Mouse (Mus musculus) G1E (cell line): ENCODE measurements around the gene Cib1.

ENCODE experiments used
- CTCF ChIP-seq: IDR thresholded peaks from 2 replicates; pipeline ENCODE4 v1.5.1; 2012; ENCODE audit warnings: low read depth, low read length, inconsistent platforms, mixed read lengths
- GATA1 ChIP-seq: IDR thresholded peaks from 2 replicates; pipeline ENCODE4 v1.6.1; 2012; ENCODE audit warnings: borderline replicate concordance, low read length, inconsistent platforms, mixed read lengths
- POLR2AphosphoS5 ChIP-seq: IDR thresholded peaks from 2 replicates; pipeline ENCODE4 v1.6.1; 2012; ENCODE audit warnings: low read depth, low read length, inconsistent platforms; ENCODE audit not compliant: insufficient replicate concordance
- TAL1 ChIP-seq: conservative IDR thresholded peaks from 2 replicates; pipeline ENCODE4 v1.6.1; 2012; ENCODE audit warnings: low read depth, low read length, inconsistent platforms, mixed read lengths

DNA sequence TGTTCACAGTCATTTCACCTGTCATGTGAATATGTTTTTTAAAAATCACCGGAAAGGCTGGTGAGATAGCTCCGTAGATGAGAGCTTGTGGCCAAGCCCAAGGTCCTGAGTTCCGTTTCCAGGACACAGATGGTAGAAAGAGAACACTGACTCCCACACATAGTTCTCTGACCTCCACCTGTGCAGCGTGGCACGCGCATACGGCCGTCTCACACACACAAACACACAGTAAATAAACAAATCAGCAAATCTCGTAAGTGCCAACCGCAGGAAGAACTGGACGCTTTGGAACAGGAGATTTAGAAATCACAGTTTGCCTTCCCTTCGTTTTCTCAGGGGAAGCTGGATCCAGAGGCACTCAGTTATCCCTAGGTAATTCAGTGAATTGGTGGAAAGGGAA lies 45.1 kb downstream of the Cib1 start:
- TF ChIP-seq TAL1 (no peak), POLR2AphosphoS5 (no peak), CTCF (no peak), GATA1 (no peak)
